Mouse (Mus musculus): ENCODE data around the gene Per1. TPM values are rescaled to one million over a fixed set of nuclear protein-coding genes. Genes with fewer than 3 reads are reported as not detected.

Gene Per1
- total and polyA plus RNA-seq, 3 experiments, result 36.4 to 79.8 (median 44.4) TPM

- no peak for DNase-seq
- Histone ChIP-seq H3K9ac (ENCODE audit: low read depth, low read length) (no peak overlapping the region), H3K36me3 (ENCODE audit: control insufficient read depth, insufficient read depth, low read length) (no peaks in the 10 kb centered on the region), H3K4me1 (ENCODE audit: control insufficient read depth, insufficient read depth, low read length) (peaks cover 1% of the 10 kb centered on the region; the same call in 1 of the 2 replicates), H3K27ac (no peak overlapping the region), H3K4me3 (no peak overlapping the region), H3K27me3 (ENCODE audit: control insufficient read depth, insufficient read depth, low read length) (no peaks in the 10 kb centered on the region), H3K79me2 (replicated peaks; ENCODE audit: control insufficient read depth, insufficient read depth, low read length) (no peaks in the 10 kb centered on the region)
- TF ChIP-seq EP300 (IDR thresholded peaks at IDR 0.05; ENCODE audit: insufficient read depth, low read depth, low read length), result no peak
- no peak for TF ChIP-seq CTCF (IDR thresholded peaks at IDR 0.05)
- no peak for TF ChIP-seq POLR2A (IDR thresholded peaks at IDR 0.05; ENCODE audit: insufficient read depth, low read depth, low read length)
- WGBS, result 93% methylated on average over 8 of the region's 8 CpGs
- intact Hi-C loops (cut with DNase I), result no loop called here
Measured at GRCm38 (mm10) chr11:69050748-69051147, 44.3 kb upstream of the Per1 start.

- intact Hi-C loops (cut with DNase I), result no loop called here
- DNase-seq, result no peak
- Histone ChIP-seq H3K79me2 (replicated peaks; ENCODE audit: control insufficient read depth, insufficient read depth, low read length) (no peaks in the 10 kb centered on the region), H3K9ac (ENCODE audit: low read depth, low read length) (no peak overlapping the region), H3K4me1 (ENCODE audit: control insufficient read depth, insufficient read depth, low read length) (no peaks in the 10 kb centered on the region), H3K27me3 (ENCODE audit: control insufficient read depth, insufficient read depth, low read length) (no peaks in the 10 kb centered on the region), H3K4me3 (no peak overlapping the region), H3K36me3 (ENCODE audit: control insufficient read depth, insufficient read depth, low read length) (no peaks in the 10 kb centered on the region), H3K27ac (no peak overlapping the region)
- 91% methylated on average over 4 of the region's 4 CpGs for WGBS
- TF ChIP-seq CTCF (IDR thresholded peaks at IDR 0.05), result no peak
- no peak for TF ChIP-seq EP300 (IDR thresholded peaks at IDR 0.05; ENCODE audit: insufficient read depth, low read depth, low read length)
- no peak for TF ChIP-seq POLR2A (IDR thresholded peaks at IDR 0.05; ENCODE audit: insufficient read depth, low read depth, low read length)
Measured at GRCm38 (mm10) chr11:69051771-69052170, 43.2 kb upstream of the Per1 start.

- Histone ChIP-seq H3K27ac (no peak overlapping the region), H3K27me3 (ENCODE audit: control insufficient read depth, insufficient read depth, low read length) (no peaks in the 10 kb centered on the region), H3K36me3 (ENCODE audit: control insufficient read depth, insufficient read depth, low read length) (no peaks in the 10 kb centered on the region), H3K9ac (ENCODE audit: low read depth, low read length) (no peak overlapping the region), H3K4me1 (ENCODE audit: control insufficient read depth, insufficient read depth, low read length) (no peaks in the 10 kb centered on the region), H3K79me2 (replicated peaks; ENCODE audit: control insufficient read depth, insufficient read depth, low read length) (no peaks in the 10 kb centered on the region), H3K4me3 (no peak overlapping the region)
- intact Hi-C loops (cut with DNase I), result no loop called here
- 97% methylated on average over 2 of the region's 2 CpGs for WGBS
- TF ChIP-seq POLR2A (IDR thresholded peaks at IDR 0.05; ENCODE audit: insufficient read depth, low read depth, low read length), result no peak
- no peak for TF ChIP-seq EP300 (IDR thresholded peaks at IDR 0.05; ENCODE audit: insufficient read depth, low read depth, low read length)
- TF ChIP-seq CTCF (IDR thresholded peaks at IDR 0.05), result no peak
- no peak for DNase-seq
Measured at GRCm38 (mm10) chr11:69052824-69053421, 42.1 kb upstream of the Per1 start.

- TF ChIP-seq POLR2A (IDR thresholded peaks at IDR 0.05; ENCODE audit: insufficient read depth, low read depth, low read length), result no peak
- no peak for TF ChIP-seq CTCF (IDR thresholded peaks at IDR 0.05)
- no peak for TF ChIP-seq EP300 (IDR thresholded peaks at IDR 0.05; ENCODE audit: insufficient read depth, low read depth, low read length)
- Histone ChIP-seq H3K36me3 (ENCODE audit: control insufficient read depth, insufficient read depth, low read length) (no peaks in the 10 kb centered on the region), H3K79me2 (replicated peaks; ENCODE audit: control insufficient read depth, insufficient read depth, low read length) (no peaks in the 10 kb centered on the region), H3K27me3 (ENCODE audit: control insufficient read depth, insufficient read depth, low read length) (no peaks in the 10 kb centered on the region), H3K4me1 (ENCODE audit: control insufficient read depth, insufficient read depth, low read length) (no peaks in the 10 kb centered on the region), H3K4me3 (no peak overlapping the region), H3K27ac (no peak overlapping the region), H3K9ac (ENCODE audit: low read depth, low read length) (no peak overlapping the region)
- no peak for DNase-seq
- WGBS, result 62% methylated on average over 3 of the region's 3 CpGs
- intact Hi-C loops (cut with DNase I), result no loop called here
Measured at GRCm38 (mm10) chr11:69053848-69054247, 41.2 kb upstream of the Per1 start.

GRCm38 (mm10) chr11:69058265-69058664 lies 36.8 kb upstream of the Per1 start:
- intact Hi-C loops (cut with DNase I), result no loop called here
- Histone ChIP-seq H3K36me3 (ENCODE audit: control insufficient read depth, insufficient read depth, low read length) (no peaks in the 10 kb centered on the region), H3K9ac (ENCODE audit: low read depth, low read length) (peak overlapping the region; percentile 65; the same call in 1 of the 2 replicates), H3K4me3 (peak overlapping the region; percentile 97; the same call in 1 of the 2 replicates), H3K27ac (peak overlapping the region; percentile 99), H3K79me2 (replicated peaks; ENCODE audit: control insufficient read depth, insufficient read depth, low read length) (no peaks in the 10 kb centered on the region), H3K4me1 (ENCODE audit: control insufficient read depth, insufficient read depth, low read length) (peaks cover 1% of the 10 kb centered on the region; the same call in 1 of the 2 replicates), H3K27me3 (ENCODE audit: control insufficient read depth, insufficient read depth, low read length) (no peaks in the 10 kb centered on the region)
- WGBS, result 52% methylated on average over 2 of the region's 2 CpGs
- no peak for DNase-seq
- no peak for TF ChIP-seq CTCF (IDR thresholded peaks at IDR 0.05)
- no peak for TF ChIP-seq POLR2A (IDR thresholded peaks at IDR 0.05; ENCODE audit: insufficient read depth, low read depth, low read length)
- TF ChIP-seq EP300 (IDR thresholded peaks at IDR 0.05; ENCODE audit: insufficient read depth, low read depth, low read length), result no peak

- WGBS, result under 1% methylated on average over 19 of the region's 19 CpGs
- intact Hi-C loops (cut with DNase I), result no loop called here
- Histone ChIP-seq H3K4me1 (ENCODE audit: control insufficient read depth, insufficient read depth, low read length) (peaks cover 1% of the 10 kb centered on the region; the same call in 1 of the 2 replicates), H3K79me2 (replicated peaks; ENCODE audit: control insufficient read depth, insufficient read depth, low read length) (no peaks in the 10 kb centered on the region), H3K9ac (ENCODE audit: low read depth, low read length) (peak overlapping the region; percentile 65), H3K36me3 (ENCODE audit: control insufficient read depth, insufficient read depth, low read length) (no peaks in the 10 kb centered on the region), H3K4me3 (peak overlapping the region; percentile 97), H3K27ac (peak overlapping the region; percentile 99), H3K27me3 (ENCODE audit: control insufficient read depth, insufficient read depth, low read length) (no peaks in the 10 kb centered on the region)
- TF ChIP-seq POLR2A (IDR thresholded peaks at IDR 0.05; ENCODE audit: insufficient read depth, low read depth, low read length), result no peak
- TF ChIP-seq EP300 (IDR thresholded peaks at IDR 0.05; ENCODE audit: insufficient read depth, low read depth, low read length), result no peak
- TF ChIP-seq CTCF (IDR thresholded peaks at IDR 0.05), result no peak
- no peak for DNase-seq
Measured at GRCm38 (mm10) chr11:69058729-69059356, 36.2 kb upstream of the Per1 start.
